ENCODE assay signal across 8 mouse cellular contexts in the genomic region with DNA sequence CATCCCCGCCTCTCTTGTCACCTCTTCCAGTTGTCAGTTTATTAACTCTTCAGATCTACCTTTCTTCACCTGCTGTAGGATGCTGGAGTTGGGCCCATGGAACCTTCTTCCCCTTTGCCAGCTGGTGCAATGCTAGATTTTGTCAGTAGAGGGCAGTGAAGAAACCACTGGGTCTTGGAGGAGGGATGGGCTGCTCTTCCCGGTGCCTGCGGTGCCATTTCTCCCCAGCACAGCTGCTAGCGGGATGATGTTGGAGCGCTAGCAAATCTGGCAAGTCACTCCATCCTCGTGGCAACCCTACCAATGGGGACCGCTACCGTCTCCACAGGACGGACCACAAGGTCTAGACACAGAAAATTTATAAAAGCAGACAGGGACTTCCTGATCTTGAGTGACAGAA. TPM values are rescaled to one million over a fixed set of nuclear protein-coding genes. Genes with fewer than 3 reads are reported as not detected.
DNase-seq lines count a peak whose midpoint lies in the region; ATAC-seq and TF ChIP-seq lines count a peak whose summit lies in the region.

No protein-coding gene starts in this region.

- WGBS in forebrain, embryonic 10.5 days = 12% methylated on average over 9 of the region's 9 CpGs
- 11% methylated on average over 9 of the region's 9 CpGs for WGBS in heart, postnatal 0 days
- 10% methylated on average over 9 of the region's 9 CpGs for WGBS in lung, adult 2 months
- WGBS in olfactory bulb, adult 2 months = 8% methylated on average over 9 of the region's 9 CpGs

- H3K27me3 ChIP-seq in MEL (ENCODE audit: control insufficient read depth in 1 of 2, insufficient read depth in 2 of 2, low read length in 2 of 2) = peaks cover 2 to 4% of the 10 kb centered on the region in 2 experiments
- H3K27me3 ChIP-seq in forebrain, embryonic 10.5 days (ENCODE audit: poor library complexity, severe bottlenecking) = peaks cover 16% of the 10 kb centered on the region
- no peaks in the 10 kb centered on the region for H3K27me3 ChIP-seq in heart, postnatal 0 days (ENCODE audit: control insufficient read depth, insufficient read depth, low read length)

- peak; percentile 76 for DNase-seq in MEL (ENCODE audit: low read depth, low spot score)
- DNase-seq in c-Kit-positive CD71-negative TER-119-negative erythroid progenitor cells, embryonic 14.5 days (ENCODE audit: low read depth) = peak; percentile 75
- DNase-seq in forebrain, embryonic 10.5 days (ENCODE audit: extremely low spot score, low spot score) = peak; percentile 60
- peak; percentile 52 for DNase-seq in heart, postnatal 0 days (ENCODE audit: low spot score)
- peak; percentile 56 to 74 for DNase-seq in kidney, postnatal 25 days
- DNase-seq in lung, adult 2 months = peak; percentile 55
- peak; percentile 67 for DNase-seq in thymus, postnatal 25 days

- no peak overlapping the region for H3K27ac ChIP-seq in MEL (ENCODE audit: control insufficient read depth, low read depth, low read length)
- H3K27ac ChIP-seq in forebrain, embryonic 10.5 days = no peak overlapping the region
- no peak overlapping the region for H3K27ac ChIP-seq in heart, postnatal 0 days (ENCODE audit: low read depth)
- no peak overlapping the region; the same call in 1 of the 2 replicates for H3K27ac ChIP-seq in olfactory bulb, adult 2 months (ENCODE audit: insufficient read depth, low read depth, low read length)

- peak overlapping the region; percentile 31 to 44; a peak in 2 of 4 replicates for H3K4me3 ChIP-seq in MEL (ENCODE audit: control insufficient read depth in 1 of 2, insufficient read depth in 1 of 2, low read depth in 2 of 2, low read length in 2 of 2)
- peak overlapping the region; percentile 18; the same call in 1 of the 2 replicates for H3K4me3 ChIP-seq in forebrain, embryonic 10.5 days
- no peak overlapping the region for H3K4me3 ChIP-seq in heart, postnatal 0 days (ENCODE audit: low read depth, low read length)
- no peak overlapping the region for H3K4me3 ChIP-seq in lung, adult 2 months (replicated peaks; ENCODE audit: extremely low read depth, low read depth, low read length)
- H3K4me3 ChIP-seq in olfactory bulb, adult 2 months (ENCODE audit: insufficient read depth, low read depth, low read length) = peak overlapping the region; percentile 32

- TF ChIP-seq CTCF in MEL (IDR thresholded peaks at IDR 0.05 in 2 of 3, conservative IDR thresholded peaks at IDR 0.05 in 1 of 3; ENCODE audit: control insufficient read depth in 1 of 3, insufficient read depth in 1 of 3, low read depth in 2 of 3, low read length in 3 of 3, poor library complexity in 1 of 3, severe bottlenecking in 1 of 3) = peak; percentile 61 to 91 (median 69)
- TF ChIP-seq CTCF in heart, postnatal 0 days (IDR thresholded peaks at IDR 0.05; ENCODE audit: low read depth) = peak; percentile 70
- TF ChIP-seq CTCF in lung, adult 2 months (IDR thresholded peaks at IDR 0.05; ENCODE audit: insufficient read depth, low read length) = peak; percentile 73
- peak; percentile 43; the same call in 1 of the 2 replicates for TF ChIP-seq CTCF in olfactory bulb, adult 2 months (IDR thresholded peaks at IDR 0.05; ENCODE audit: insufficient read depth, low read depth, low read length)

- TF ChIP-seq EP300 in MEL (IDR thresholded peaks at IDR 0.05; ENCODE audit: low read depth in 1 of 2, low read length in 2 of 2) = no peak
- TF ChIP-seq EP300 in heart, postnatal 0 days (IDR thresholded peaks at IDR 0.05; ENCODE audit: low read depth) = no peak

- H3K36me3 ChIP-seq in MEL (ENCODE audit: control insufficient read depth in 1 of 2, insufficient read depth in 2 of 2, low read length in 2 of 2) = peaks cover 0 to 5% of the 10 kb centered on the region in 2 experiments; a peak in 2 of 4 replicates
- no peaks in the 10 kb centered on the region for H3K36me3 ChIP-seq in forebrain, embryonic 10.5 days (replicated peaks)
- H3K36me3 ChIP-seq in heart, postnatal 0 days (replicated peaks; ENCODE audit: control insufficient read depth, insufficient read depth, low read length) = no peaks in the 10 kb centered on the region

- no peaks in the 10 kb centered on the region for H3K79me2 ChIP-seq in MEL (ENCODE audit: control insufficient read depth, insufficient read depth, low read length, poor library complexity)

- no peak for TF ChIP-seq POLR2A in MEL (IDR thresholded peaks at IDR 0.05; ENCODE audit: control insufficient read depth in 1 of 2, insufficient read depth in 1 of 2, low read depth in 1 of 2, low read length in 2 of 2, poor library complexity in 1 of 2)
- TF ChIP-seq POLR2A in lung, adult 2 months (IDR thresholded peaks at IDR 0.05; ENCODE audit: borderline replicate concordance, extremely low read depth, low read depth, low read length) = no peak
- no peak for TF ChIP-seq POLR2A in olfactory bulb, adult 2 months (IDR thresholded peaks at IDR 0.05; ENCODE audit: insufficient read depth, low read depth, low read length)

- no peaks in the 10 kb centered on the region for H3K9me3 ChIP-seq in MEL (replicated peaks; ENCODE audit: insufficient read depth, low read length)
- peaks cover 3% of the 10 kb centered on the region; the same call in 1 of the 2 replicates for H3K9me3 ChIP-seq in forebrain, embryonic 10.5 days
- H3K9me3 ChIP-seq in heart, postnatal 0 days (replicated peaks; ENCODE audit: control insufficient read depth, low read length) = no peaks in the 10 kb centered on the region

- H3K9ac ChIP-seq in MEL (ENCODE audit: control insufficient read depth, low read depth, low read length, poor library complexity, severe bottlenecking) = no peak overlapping the region; the same call in 1 of the 2 replicates
- H3K9ac ChIP-seq in heart, postnatal 0 days (replicated peaks; ENCODE audit: low read depth, low read length) = no peak overlapping the region

- H3K4me2 ChIP-seq in heart, postnatal 0 days (ENCODE audit: low read depth, low read length) = no peak overlapping the region

- ATAC-seq in heart, postnatal 0 days (ENCODE audit: insufficient read depth, low read depth) = no peak

- H3K4me1 ChIP-seq in MEL (ENCODE audit: control insufficient read depth in 1 of 2, insufficient read depth in 2 of 2, low read length in 2 of 2) = peaks cover 0 to 17% of the 10 kb centered on the region in 2 experiments; a peak in 2 of 4 replicates
- peaks cover 22% of the 10 kb centered on the region for H3K4me1 ChIP-seq in forebrain, embryonic 10.5 days
- H3K4me1 ChIP-seq in heart, postnatal 0 days (ENCODE audit: control insufficient read depth, insufficient read depth) = 0 out of 2 replicates have a peak, but pooled peaks cover 7% of the 10 kb centered on the region
- H3K4me1 ChIP-seq in lung, adult 2 months (ENCODE audit: control insufficient read depth, insufficient read depth, low read length) = no peaks in the 10 kb centered on the region
- peaks cover 18% of the 10 kb centered on the region for H3K4me1 ChIP-seq in olfactory bulb, adult 2 months (ENCODE audit: control insufficient read depth, insufficient read depth, low read length)

- TF ChIP-seq RAD21 in MEL (IDR thresholded peaks at IDR 0.05; ENCODE audit: low read depth, low read length) = no peak

TF ChIP-seq in MEL, 35 proteins besides CTCF, POLR2A, EP300 and RAD21:
- TF ChIP-seq KAT2A (conservative IDR thresholded peaks at IDR 0.05; ENCODE audit: low read depth, low read length) (no peak), SMC3 (IDR thresholded peaks at IDR 0.05; ENCODE audit: low read depth, low read length) (peak; percentile 28), MAX (IDR thresholded peaks at IDR 0.05; ENCODE audit: low read length) (no peak)

RNA-seq across cellular contexts. Expression of a gene that starts 13.3 kb away (rescaled TPM):
- total RNA-seq in MEL (2012; rRNA removed) = 321 and 324 TPM in 2 replicates
- 100 to 1,000 TPM in 1 of 2 experiments, not detected in 1; 373 TPM for polyA plus RNA-seq in MEL (2012; ENCODE audit: insufficient read depth in 1 of 2, insufficient read length in 2 of 2, low read depth in 1 of 2, low replicate concordance in 2 of 2, missing spikeins in 1 of 2)
- polyA plus RNA-seq in forebrain, embryonic 10.5 days (2016; fragmentation: Nextera tagmentation; extraction: Ambion mirVana) = 585 and 641 TPM in 2 replicates
- total RNA-seq in heart, postnatal 0 days (2014; rRNA removed; ENCODE audit: low replicate concordance) = 52.7 and 106 TPM in 2 replicates
- 129 and 164 TPM in 2 replicates for polyA plus RNA-seq in heart, postnatal 0 days (2015; fragmentation: Nextera tagmentation; extraction: Ambion mirVana)
- polyA plus RNA-seq in lung, adult 2 months (2012; rRNA removed) = 55.2 and 76.8 TPM in 2 replicates
- not detected in 2 replicates for polyA plus RNA-seq in olfactory bulb, adult 2 months (2012; ENCODE audit: insufficient read depth, insufficient read length, low replicate concordance, missing spikeins)

Comparison
In these comparisons a context has a peak if more than half of its experiments do, and no peak if none do; other contexts are left out.
1. H3K4me3 ChIP-seq: peak in MEL (2 of 2), forebrain, embryonic 10.5 days (single experiment) and olfactory bulb, adult 2 months (single experiment); none in heart, postnatal 0 days (single experiment) and lung, adult 2 months (single experiment).
2. Peak in every context shown above with its lines, with median percentiles within 50 percentile points of each other: DNase-seq and CTCF ChIP-seq.